In genomic region chr15:99029619-99030584, GRCm38 (mm10) we compare ENCODE assay signal across 8 mouse cellular contexts. TPM values are rescaled to one million over a fixed set of nuclear protein-coding genes. Genes with fewer than 3 reads are reported as not detected.
DNase-seq lines count a peak whose midpoint lies in the region; ATAC-seq and TF ChIP-seq lines count a peak whose summit lies in the region.

TSS of gene Tuba1c (plus strand) at chr15:99029891.

- peak within 1 kb of the TSS; percentile 59 for H3K9ac ChIP-seq in hindbrain, embryonic 16.5 days (ENCODE audit: low read depth, low read length)

- no peaks in the 10 kb centered on the region for H3K36me3 ChIP-seq in hindbrain, embryonic 16.5 days (ENCODE audit: control insufficient read depth, insufficient read depth, low read length)

- peak within 1 kb of the TSS; percentile 66 for H3K4me2 ChIP-seq in hindbrain, embryonic 16.5 days (ENCODE audit: low read length)

- H3K27me3 ChIP-seq in hindbrain, embryonic 16.5 days (replicated peaks; ENCODE audit: control insufficient read depth, insufficient read depth, low read length): no peaks in the 10 kb centered on the region; the same call in none of the 2 replicates

- peak; percentile 74 for ATAC-seq in hindbrain, embryonic 16.5 days
- ATAC-seq in megakaryocyte progenitor cell, adult 5-6 weeks (replicated peaks; ENCODE audit: poor library complexity): peak; percentile 73

- no peak for TF ChIP-seq CTCF in gastrocnemius, adult 2 months (IDR thresholded peaks at IDR 0.05)

- 0 out of 2 replicates have a peak, but pooled peaks cover 2% of the 10 kb centered on the region for H3K4me1 ChIP-seq in brown adipose tissue, adult 24 weeks (ENCODE audit: control insufficient read depth, insufficient read depth, insufficient read length, low read length)
- H3K4me1 ChIP-seq in hindbrain, embryonic 16.5 days (ENCODE audit: control insufficient read depth, insufficient read depth, low read depth, low read length): peaks cover 17% of the 10 kb centered on the region

- intact Hi-C loops in gastrocnemius, adult 2 months (cut with DNase I): no loop called here
- intact Hi-C loops in left cerebral cortex, postnatal 10 days (cut with DNase I): loop anchor here (10.0 kb wide), 1 partner anchor 175 kb away; no protein-coding TSS in a partner anchor

- no peaks in the 10 kb centered on the region for H3K9me3 ChIP-seq in hindbrain, embryonic 16.5 days (ENCODE audit: control insufficient read depth, low read length)

- DNase-seq in MEL-GATA-1-ER (ENCODE audit: extremely low read depth, low read depth): peak; percentile 96
- peak; percentile 97 for DNase-seq in gastrocnemius, adult 2 months
- peak; percentile 43 to 90 for DNase-seq in left cerebral cortex, postnatal 10 days (ENCODE audit: extremely low spot score in 1 of 2, low spot score in 2 of 2)
- peak; percentile 95 for DNase-seq in spleen, adult 12 weeks (ENCODE audit: low spot score)
- no peak for DNase-seq in cerebellum, adult 9-11 months

- H3K4me3 ChIP-seq in brown adipose tissue, adult 24 weeks (ENCODE audit: insufficient read depth, low read depth, low read length): peak within 1 kb of the TSS; percentile 75
- H3K4me3 ChIP-seq in gastrocnemius, adult 2 months: peak within 1 kb of the TSS; percentile 89
- H3K4me3 ChIP-seq in hindbrain, embryonic 16.5 days (ENCODE audit: low read length): peak within 1 kb of the TSS; percentile 46

- H3K27ac ChIP-seq in brown adipose tissue, adult 24 weeks (replicated peaks; ENCODE audit: low read depth, low read length): peak within 1 kb of the TSS; percentile 69
- H3K27ac ChIP-seq in gastrocnemius, adult 2 months: peak within 1 kb of the TSS; percentile 90
- H3K27ac ChIP-seq in hindbrain, embryonic 16.5 days (ENCODE audit: low read depth, low read length): no peak within 1 kb of the TSS

- 1% methylated on average over 52 of the region's 52 CpGs for WGBS in hindbrain, embryonic 16.5 days

RNA-seq across cellular contexts. Expression of gene Tuba1c, which starts in this region (rescaled TPM):
- polyA plus RNA-seq in brown adipose tissue, adult 24 weeks (2012; ENCODE audit: insufficient read depth, insufficient read length, missing spikeins): 10.3 and 28.1 TPM in 2 replicates
- 1 to 10 TPM; 7.1 to 7.7 TPM for total RNA-seq in gastrocnemius, adult 2 months (2021)
- 20.8 and 23.3 TPM in 2 replicates for polyA plus RNA-seq in hindbrain, embryonic 16.5 days (2015; fragmentation: Nextera tagmentation; extraction: Ambion mirVana)
- 100 to 1,000 TPM; 255 to 292 TPM for total RNA-seq in left cerebral cortex, postnatal 10 days (2021)
- 187 and 190 TPM in 2 replicates for total RNA-seq in megakaryocyte progenitor cell, adult 5-6 weeks (2015)
- 79.3 and 105 TPM in 2 replicates for total RNA-seq in megakaryocyte progenitor cell, adult 5-6 weeks (2017)

Comparison
In these comparisons a context has a peak if more than half of its experiments do, and no peak if none do; other contexts are left out.
1. RNA of gene Tuba1c (total RNA-seq): 255 to 292 TPM in left cerebral cortex, postnatal 10 days and 79.3 to 190 TPM in megakaryocyte progenitor cell, adult 5-6 weeks; 7.1 to 7.7 TPM in gastrocnemius, adult 2 months; every median in the first group is over 4 times any median in the second.
2. Peak in every context shown above with its lines, with median percentiles within 50 percentile points of each other: H3K4me3 ChIP-seq.